Mouse (Mus musculus): ENCODE data around the gene St3gal4.

- TF ChIP-seq CTCF (IDR thresholded peaks at IDR 0.05; ENCODE audit: control insufficient read depth, insufficient read depth, low read length) (no peak), POLR2A (IDR thresholded peaks at IDR 0.05; ENCODE audit: borderline replicate concordance, control insufficient read depth, low read depth, low read length) (no peak)
Observed at GRCm38 (mm10) chr9:35053669-35054068, 65.4 kb downstream of the St3gal4 start.

All from bone marrow, adult 2 months (tissue).